Mouse (Mus musculus) midbrain, embryonic 14.5 days (tissue): ENCODE results near the gene Unc5cl. TPM values are rescaled to one million over a fixed set of nuclear protein-coding genes. Genes with fewer than 3 reads are reported as not detected.

ENCODE experiments used
- ATAC-seq: fragments of 200-750 bp; cut with Nextera tagmentation; 2 replicates; pipeline ENCODE4 v1.8.0; 2017; ENCODE audit warnings: moderate number of reproducible peaks, moderate library complexity; ENCODE audit not compliant: low FRiP score, low TSS enrichment
- DNase-seq: peaks from one replicate; pipeline ENCODE4 v3.0.0-alpha.2; 2015
- H3K27ac ChIP-seq: fragments of 300-500 bp; sonication (generic); replicated peaks from 2 replicates; pipeline ENCODE4 v1.5.1; 2014; ENCODE audit warnings: mild to moderate bottlenecking, low read depth, low read length, moderate library complexity
- H3K27me3 ChIP-seq: fragments of 300-500 bp; sonication (generic); 2 replicates; pipeline ENCODE4 v1.6.1; 2014; ENCODE audit warnings: low read length, control low read depth, mixed read lengths; ENCODE audit not compliant: control insufficient read depth, insufficient read depth
- H3K36me3 ChIP-seq: fragments of 300-500 bp; sonication (generic); 2 replicates; pipeline ENCODE4 v1.6.1; 2014; ENCODE audit warnings: low read length, control low read depth; ENCODE audit not compliant: control insufficient read depth, insufficient read depth
- H3K4me1 ChIP-seq: fragments of 300-500 bp; sonication (generic); 2 replicates; pipeline ENCODE4 v1.6.1; 2014; ENCODE audit warnings: mild to moderate bottlenecking, antibody characterized with exemption, low read length, control low read depth; ENCODE audit not compliant: control insufficient read depth, insufficient read depth
- H3K4me2 ChIP-seq: fragments of 300-500 bp; sonication (generic); 2 replicates; pipeline ENCODE4 v1.6.1; 2014; ENCODE audit warnings: mild to moderate bottlenecking, low read length, moderate library complexity
- H3K4me3 ChIP-seq: fragments of 300-500 bp; sonication (generic); replicated peaks from 2 replicates; pipeline ENCODE4 v1.5.1; 2014; ENCODE audit warnings: low read depth, low read length
- H3K9ac ChIP-seq: fragments of 300-500 bp; sonication (generic); replicated peaks from 2 replicates; pipeline ENCODE4 v1.6.1; 2014; ENCODE audit warnings: mild to moderate bottlenecking, low read length, moderate library complexity
- H3K9me3 ChIP-seq: fragments of 300-500 bp; sonication (generic); 2 replicates; pipeline ENCODE4 v1.6.1; 2016; ENCODE audit warnings: low read length, control low read depth, mixed read lengths; ENCODE audit not compliant: control insufficient read depth
- WGBS: fragments of 180-500 bp; shearing (Covaris S2); extraction: QIAGEN DNeasy Blood & Tissue Kit; methylation state at CpG from one replicate; pipeline ENCODE4 v1.1.7; 2014; 5-methylcytosine and 5-hydroxymethylcytosine counted together
- polyA plus RNA-seq: library from polyadenylated mRNA; unstranded; fragments of >200 nt; fragmentation: Nextera tagmentation; extraction: Ambion mirVana; gene quantifications from 2 replicates; pipeline ENCODE4 v1.2.1, GENCODE M21; 2014

The Unc5cl gene
- polyA plus RNA-seq, 1 experiment from 2014 or later, result 0.53 TPM

DNA sequence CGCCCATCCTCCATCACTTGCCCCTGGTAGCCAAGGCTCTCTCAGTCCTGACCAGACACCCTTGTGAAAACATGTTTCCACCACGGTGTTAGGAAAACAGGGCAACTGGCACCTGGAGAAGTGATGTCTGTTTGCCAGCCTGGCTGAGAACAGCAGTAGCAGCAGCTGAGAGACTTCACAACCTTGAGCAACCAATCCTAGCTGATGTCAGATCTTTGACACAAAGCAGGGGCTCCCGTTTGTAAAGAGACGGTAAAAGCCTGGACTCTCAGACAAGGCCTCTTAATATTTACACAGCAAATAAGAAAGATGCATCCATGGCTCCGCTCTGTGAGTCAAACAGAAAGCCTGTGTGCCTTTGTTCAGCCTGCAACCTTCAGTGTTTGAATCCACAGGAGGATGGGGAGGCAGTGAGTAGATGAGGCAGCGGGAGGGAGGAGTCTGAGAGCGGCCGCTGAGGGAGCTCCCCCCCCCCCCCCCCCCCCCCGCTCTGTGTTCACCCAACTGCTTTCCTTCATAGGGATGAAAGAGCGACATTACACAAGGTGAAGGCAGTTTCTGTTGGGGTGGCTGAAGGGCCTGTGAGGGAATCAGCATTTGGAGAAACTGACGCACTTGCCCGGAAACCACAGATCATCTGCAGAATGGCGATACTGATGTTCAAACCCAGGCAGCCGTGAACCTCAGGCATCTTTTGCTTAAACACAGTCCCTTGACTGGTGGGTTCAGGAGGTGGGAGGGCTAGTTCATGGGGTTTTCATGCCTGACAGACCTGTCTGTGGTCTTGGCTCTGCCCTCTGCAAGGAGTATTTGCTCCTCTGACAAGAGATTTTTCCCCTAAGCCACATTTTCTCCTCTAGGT lies 79.4 kb downstream of the Unc5cl start:
- H3K27ac ChIP-seq, result 0 out of 2 replicates have a peak overlapping the region, but pooled peaks have one; percentile 13
- no peak overlapping the region for H3K4me2 ChIP-seq
- WGBS, result 40% methylated on average over 13 of the region's 14 CpGs
- H3K27me3 ChIP-seq, result no peaks in the 10 kb centered on the region
- H3K9ac ChIP-seq, result no peak overlapping the region
- ATAC-seq, result no peak
- H3K4me1 ChIP-seq, result no peaks in the 10 kb centered on the region
- DNase-seq, result peak; percentile 38
- H3K4me3 ChIP-seq, result no peak overlapping the region
- H3K9me3 ChIP-seq, result no peaks in the 10 kb centered on the region
- H3K36me3 ChIP-seq, result no peaks in the 10 kb centered on the region

DNA sequence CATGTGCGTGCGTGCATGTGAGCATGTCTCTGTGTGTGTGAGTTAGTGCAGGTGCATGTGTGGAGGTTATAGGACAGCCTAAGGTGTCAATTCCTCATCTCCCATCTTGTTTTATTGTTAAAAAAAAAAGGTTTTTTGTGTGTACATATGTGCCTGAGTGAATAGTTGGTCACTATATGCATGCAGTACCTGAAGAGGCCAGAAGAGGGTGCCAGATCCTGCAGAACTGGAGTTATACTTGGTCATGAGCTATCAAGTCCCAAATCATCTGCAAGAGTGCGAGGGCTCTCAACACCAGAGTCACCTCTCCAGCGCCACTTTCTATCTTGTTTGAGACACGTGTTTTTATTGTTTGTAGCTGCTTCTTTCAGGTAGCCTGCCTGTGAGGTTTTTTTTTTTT lies 83.6 kb downstream of the Unc5cl start:
- 84% methylated on average over 5 of the region's 5 CpGs for WGBS
- no peak overlapping the region for H3K4me3 ChIP-seq
- no peak overlapping the region for H3K4me2 ChIP-seq
- no peak overlapping the region for H3K9ac ChIP-seq
- ATAC-seq (no peak), DNase-seq (peak; percentile 63)
- H3K27ac ChIP-seq, result no peak overlapping the region
- H3K27me3 ChIP-seq, result no peaks in the 10 kb centered on the region
- no peaks in the 10 kb centered on the region for H3K9me3 ChIP-seq
- H3K4me1 ChIP-seq, result no peaks in the 10 kb centered on the region
- H3K36me3 ChIP-seq, result no peaks in the 10 kb centered on the region

GRCm38 (mm10) chr17:48539326-48539725 lies 84.6 kb downstream of the Unc5cl start:
- ATAC-seq, result no peak
- WGBS, result 89% methylated on average over 17 of the region's 17 CpGs
- DNase-seq, result no peak

GRCm38 (mm10) chr17:48542733-48543132 lies 88.0 kb downstream of the Unc5cl start:
- no peaks in the 10 kb centered on the region for H3K9me3 ChIP-seq
- H3K4me2 ChIP-seq, result no peak overlapping the region
- H3K27me3 ChIP-seq, result no peaks in the 10 kb centered on the region
- no peaks in the 10 kb centered on the region for H3K4me1 ChIP-seq
- WGBS, result 80% methylated on average over 11 of the region's 11 CpGs
- DNase-seq (no peak), ATAC-seq (no peak)
- no peak overlapping the region for H3K27ac ChIP-seq
- no peaks in the 10 kb centered on the region for H3K36me3 ChIP-seq
- H3K4me3 ChIP-seq, result no peak overlapping the region
- no peak overlapping the region for H3K9ac ChIP-seq

More at GRCm38 (mm10) chr17:48539326-48539725, 84.6 kb downstream of the Unc5cl start:
- Histone ChIP-seq H3K27ac (no peak overlapping the region), H3K4me1 (no peaks in the 10 kb centered on the region), H3K9me3 (no peaks in the 10 kb centered on the region), H3K9ac (no peak overlapping the region), H3K36me3 (no peaks in the 10 kb centered on the region), H3K27me3 (no peaks in the 10 kb centered on the region), H3K4me2 (no peak overlapping the region), H3K4me3 (no peak overlapping the region)

- H3K36me3 ChIP-seq, result no peaks in the 10 kb centered on the region
- WGBS, result 79% methylated on average over 15 of the region's 15 CpGs
- peak; percentile 24 for DNase-seq
Measured at GRCm38 (mm10) chr17:48543301-48543765, 88.6 kb downstream of the Unc5cl start.

DNA sequence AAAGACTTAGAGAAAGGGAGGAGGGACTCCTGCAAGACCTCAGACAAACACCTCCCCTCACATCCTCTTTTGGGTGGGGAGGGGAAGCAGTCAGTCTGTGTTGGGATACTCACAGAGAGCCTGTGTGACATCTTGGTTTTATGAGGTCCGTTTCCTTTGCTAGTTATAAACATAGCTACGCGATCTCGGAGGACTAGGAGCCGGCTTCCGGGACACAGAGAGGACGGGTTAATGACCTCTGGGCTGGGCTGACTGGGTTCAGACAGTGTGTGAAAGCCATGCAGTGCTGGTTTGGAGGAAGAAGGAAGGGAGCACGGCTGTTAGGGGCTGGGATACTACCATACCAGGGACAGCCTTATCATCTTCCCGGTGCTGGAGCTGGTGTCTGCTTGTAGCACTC lies 90.0 kb downstream of the Unc5cl start:
- Histone ChIP-seq H3K9me3 (no peaks in the 10 kb centered on the region), H3K36me3 (no peaks in the 10 kb centered on the region), H3K4me2 (no peak overlapping the region), H3K27ac (no peak overlapping the region), H3K4me1 (no peaks in the 10 kb centered on the region), H3K4me3 (no peak overlapping the region), H3K27me3 (no peaks in the 10 kb centered on the region), H3K9ac (no peak overlapping the region)
- ATAC-seq (no peak), DNase-seq (no peak)
- 88% methylated on average over 9 of the region's 9 CpGs for WGBS

More at GRCm38 (mm10) chr17:48543301-48543765, 88.6 kb downstream of the Unc5cl start:
- H3K4me3 ChIP-seq, result no peak overlapping the region
- no peaks in the 10 kb centered on the region for H3K4me1 ChIP-seq
- H3K9me3 ChIP-seq, result no peaks in the 10 kb centered on the region
- 0 out of 2 replicates have a peak overlapping the region, but pooled peaks have one; percentile 10 for H3K4me2 ChIP-seq
- H3K9ac ChIP-seq, result no peak overlapping the region
- no peaks in the 10 kb centered on the region for H3K27me3 ChIP-seq
- ATAC-seq, result no peak
- H3K27ac ChIP-seq, result no peak overlapping the region

DNA sequence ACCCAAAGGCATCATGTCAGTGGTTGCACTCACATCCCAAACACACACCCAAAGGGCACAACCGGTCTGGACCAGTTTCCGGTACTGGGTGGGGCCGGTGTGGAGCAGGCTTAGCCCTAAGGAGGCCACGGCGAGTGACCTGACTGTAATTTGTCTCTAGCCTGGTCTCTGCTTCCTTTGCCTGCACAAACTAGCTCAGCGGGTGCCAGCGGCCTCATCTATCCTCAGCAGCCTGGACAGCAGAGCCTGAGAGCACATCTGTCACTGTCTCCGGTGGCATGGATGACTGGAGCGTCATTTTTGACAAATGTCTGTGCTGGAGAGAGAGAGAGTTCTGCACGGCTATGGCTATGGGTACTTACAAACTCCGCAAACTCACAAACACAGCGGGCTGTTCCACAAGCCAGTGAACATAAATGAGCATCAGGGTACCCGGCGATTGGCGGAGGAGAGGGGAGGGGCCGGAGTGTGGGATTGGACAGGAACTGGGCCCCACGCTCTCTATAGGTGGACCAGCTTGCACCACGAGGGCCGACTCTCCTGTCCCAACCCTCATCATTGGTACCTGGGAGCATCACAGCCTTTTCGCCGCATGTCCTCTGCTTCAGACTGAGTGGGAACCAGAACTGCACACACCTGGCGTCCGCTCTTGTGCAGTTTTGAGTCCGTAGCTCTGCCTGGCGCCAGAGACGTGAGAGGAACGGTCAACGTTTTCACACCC lies 90.7 kb downstream of the Unc5cl start:
- DNase-seq (peak; percentile 16), ATAC-seq (no peak)
- Histone ChIP-seq H3K36me3 (no peaks in the 10 kb centered on the region), H3K9ac (no peak overlapping the region), H3K4me3 (no peak overlapping the region), H3K4me2 (no peak overlapping the region), H3K27me3 (no peaks in the 10 kb centered on the region), H3K9me3 (no peaks in the 10 kb centered on the region), H3K4me1 (no peaks in the 10 kb centered on the region), H3K27ac (no peak overlapping the region)
- 75% methylated on average over 28 of the region's 28 CpGs for WGBS

DNA sequence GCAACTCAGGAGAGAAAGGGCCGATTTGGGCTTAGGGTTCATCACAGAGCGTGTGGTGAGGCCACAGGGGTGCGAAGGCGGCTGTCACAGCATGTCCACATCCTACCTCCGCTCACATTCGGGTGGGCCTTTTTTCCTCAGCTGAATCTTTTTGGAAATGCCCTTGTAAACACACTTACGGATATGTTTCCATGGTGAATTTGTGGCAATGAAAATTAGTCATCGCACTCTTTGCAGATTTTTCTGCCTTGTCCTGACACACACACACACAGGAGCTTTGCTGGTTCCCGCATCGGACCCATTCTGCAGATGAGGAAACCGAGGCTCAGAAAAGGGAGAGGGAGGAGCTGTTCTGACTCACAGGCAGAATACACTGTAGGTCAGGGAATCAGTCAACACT lies 91.3 kb downstream of the Unc5cl start:
- Histone ChIP-seq H3K9me3 (no peaks in the 10 kb centered on the region), H3K4me3 (no peak overlapping the region), H3K4me1 (no peaks in the 10 kb centered on the region), H3K9ac (no peak overlapping the region), H3K36me3 (no peaks in the 10 kb centered on the region), H3K27me3 (no peaks in the 10 kb centered on the region), H3K4me2 (no peak overlapping the region), H3K27ac (no peak overlapping the region)
- 93% methylated on average over 11 of the region's 11 CpGs for WGBS
- DNase-seq, result no peak
- no peak for ATAC-seq
